Mouse (Mus musculus): ENCODE data around the gene Gpr108. TPM values are rescaled to one million over a fixed set of nuclear protein-coding genes. Genes with fewer than 3 reads are reported as not detected.

Gene Gpr108
- polyA plus RNA-seq, 1 experiment from 2014 or later, result 40.6 TPM

GRCm38 (mm10) chr17:57264164-57264563, 15.9 kb upstream of the Gpr108 start:
- Histone ChIP-seq H3K27ac (ENCODE audit: low read length) (no peak overlapping the region), H3K9ac (replicated peaks; ENCODE audit: low read depth, low read length) (no peak overlapping the region), H3K36me3 (ENCODE audit: control insufficient read depth, insufficient read depth, low read length) (peaks cover 17% of the 10 kb centered on the region), H3K9me3 (ENCODE audit: control insufficient read depth, low read depth, low read length) (no peaks in the 10 kb centered on the region), H3K4me3 (ENCODE audit: low read depth, low read length) (no peak overlapping the region), H3K4me2 (replicated peaks; ENCODE audit: low read depth, low read length) (no peak overlapping the region), H3K4me1 (ENCODE audit: control insufficient read depth, insufficient read depth, low read length) (0 out of 2 replicates have a peak, but pooled peaks cover 4% of the 10 kb centered on the region), H3K27me3 (ENCODE audit: control insufficient read depth, insufficient read depth, low read length) (no peaks in the 10 kb centered on the region)
- ATAC-seq (ENCODE audit: insufficient number of reproducible peaks, insufficient read depth, low FRiP score, low read depth), result no peak
- WGBS, result 75% methylated on average over 2 of the region's 2 CpGs

GRCm38 (mm10) chr17:57262901-57263550, 14.8 kb upstream of the Gpr108 start:
- ATAC-seq (ENCODE audit: insufficient number of reproducible peaks, insufficient read depth, low FRiP score, low read depth), result no peak
- Histone ChIP-seq H3K9me3 (ENCODE audit: control insufficient read depth, low read depth, low read length) (no peaks in the 10 kb centered on the region), H3K4me2 (replicated peaks; ENCODE audit: low read depth, low read length) (no peak overlapping the region), H3K27me3 (ENCODE audit: control insufficient read depth, insufficient read depth, low read length) (no peaks in the 10 kb centered on the region), H3K9ac (replicated peaks; ENCODE audit: low read depth, low read length) (no peak overlapping the region), H3K4me3 (ENCODE audit: low read depth, low read length) (no peak overlapping the region), H3K4me1 (ENCODE audit: control insufficient read depth, insufficient read depth, low read length) (0 out of 2 replicates have a peak, but pooled peaks cover 4% of the 10 kb centered on the region), H3K36me3 (ENCODE audit: control insufficient read depth, insufficient read depth, low read length) (peaks cover 21% of the 10 kb centered on the region), H3K27ac (ENCODE audit: low read length) (no peak overlapping the region)
- 89% methylated on average over 17 of the region's 17 CpGs for WGBS

GRCm38 (mm10) chr17:57261796-57262195, 13.6 kb upstream of the Gpr108 start:
- no peaks in the 10 kb centered on the region for H3K27me3 ChIP-seq (ENCODE audit: control insufficient read depth, insufficient read depth, low read length)
- no peak overlapping the region for H3K27ac ChIP-seq (ENCODE audit: low read length)
- no peak overlapping the region for H3K4me2 ChIP-seq (replicated peaks; ENCODE audit: low read depth, low read length)
- no peak overlapping the region for H3K4me3 ChIP-seq (ENCODE audit: low read depth, low read length)
- no peaks in the 10 kb centered on the region for H3K9me3 ChIP-seq (ENCODE audit: control insufficient read depth, low read depth, low read length)
- peaks cover 29% of the 10 kb centered on the region for H3K36me3 ChIP-seq (ENCODE audit: control insufficient read depth, insufficient read depth, low read length)
- 19% methylated on average over 1 of the region's 1 CpGs for WGBS
- no peak overlapping the region for H3K9ac ChIP-seq (replicated peaks; ENCODE audit: low read depth, low read length)
- H3K4me1 ChIP-seq (ENCODE audit: control insufficient read depth, insufficient read depth, low read length), result 0 out of 2 replicates have a peak, but pooled peaks cover 4% of the 10 kb centered on the region
- no peak for ATAC-seq (ENCODE audit: insufficient number of reproducible peaks, insufficient read depth, low FRiP score, low read depth)

GRCm38 (mm10) chr17:57261286-57261685, 13.0 kb upstream of the Gpr108 start:
- 0 out of 2 replicates have a peak, but pooled peaks cover 4% of the 10 kb centered on the region for H3K4me1 ChIP-seq (ENCODE audit: control insufficient read depth, insufficient read depth, low read length)
- H3K4me3 ChIP-seq (ENCODE audit: low read depth, low read length), result no peak overlapping the region
- 98% methylated on average over 4 of the region's 4 CpGs for WGBS
- peaks cover 32% of the 10 kb centered on the region for H3K36me3 ChIP-seq (ENCODE audit: control insufficient read depth, insufficient read depth, low read length)
- no peaks in the 10 kb centered on the region for H3K27me3 ChIP-seq (ENCODE audit: control insufficient read depth, insufficient read depth, low read length)
- no peak overlapping the region for H3K27ac ChIP-seq (ENCODE audit: low read length)
- no peak for ATAC-seq (ENCODE audit: insufficient number of reproducible peaks, insufficient read depth, low FRiP score, low read depth)
- H3K9ac ChIP-seq (replicated peaks; ENCODE audit: low read depth, low read length), result no peak overlapping the region
- H3K4me2 ChIP-seq (replicated peaks; ENCODE audit: low read depth, low read length), result no peak overlapping the region
- H3K9me3 ChIP-seq (ENCODE audit: control insufficient read depth, low read depth, low read length), result no peaks in the 10 kb centered on the region

- H3K36me3 ChIP-seq (ENCODE audit: control insufficient read depth, insufficient read depth, low read length), result peaks cover 37% of the 10 kb centered on the region
- WGBS, result 84% methylated on average over 9 of the region's 9 CpGs
- no peak overlapping the region for H3K4me3 ChIP-seq (ENCODE audit: low read depth, low read length)
- no peak overlapping the region for H3K27ac ChIP-seq (ENCODE audit: low read length)
- H3K27me3 ChIP-seq (ENCODE audit: control insufficient read depth, insufficient read depth, low read length), result no peaks in the 10 kb centered on the region
- no peak overlapping the region for H3K4me2 ChIP-seq (replicated peaks; ENCODE audit: low read depth, low read length)
- no peak overlapping the region for H3K9ac ChIP-seq (replicated peaks; ENCODE audit: low read depth, low read length)
- H3K9me3 ChIP-seq (ENCODE audit: control insufficient read depth, low read depth, low read length), result no peaks in the 10 kb centered on the region
- H3K4me1 ChIP-seq (ENCODE audit: control insufficient read depth, insufficient read depth, low read length), result 0 out of 2 replicates have a peak, but pooled peaks cover 2% of the 10 kb centered on the region
- no peak for ATAC-seq (ENCODE audit: insufficient number of reproducible peaks, insufficient read depth, low FRiP score, low read depth)
Observed at GRCm38 (mm10) chr17:57260351-57260750, 12.1 kb upstream of the Gpr108 start.

GRCm38 (mm10) chr17:57259742-57260141, 11.5 kb upstream of the Gpr108 start:
- peaks cover 41% of the 10 kb centered on the region for H3K36me3 ChIP-seq (ENCODE audit: control insufficient read depth, insufficient read depth, low read length)
- H3K9ac ChIP-seq (replicated peaks; ENCODE audit: low read depth, low read length), result no peak overlapping the region
- no peak overlapping the region for H3K4me3 ChIP-seq (ENCODE audit: low read depth, low read length)
- no peak for ATAC-seq (ENCODE audit: insufficient number of reproducible peaks, insufficient read depth, low FRiP score, low read depth)
- no peaks in the 10 kb centered on the region for H3K9me3 ChIP-seq (ENCODE audit: control insufficient read depth, low read depth, low read length)
- no peak overlapping the region for H3K4me2 ChIP-seq (replicated peaks; ENCODE audit: low read depth, low read length)
- no peaks in the 10 kb centered on the region for H3K4me1 ChIP-seq (ENCODE audit: control insufficient read depth, insufficient read depth, low read length)
- 87% methylated on average over 8 of the region's 8 CpGs for WGBS
- no peak overlapping the region for H3K27ac ChIP-seq (ENCODE audit: low read length)
- no peaks in the 10 kb centered on the region for H3K27me3 ChIP-seq (ENCODE audit: control insufficient read depth, insufficient read depth, low read length)

GRCm38 (mm10) chr17:57258191-57258590, 9.9 kb upstream of the Gpr108 start:
- WGBS, result 97% methylated on average over 3 of the region's 3 CpGs
- no peak overlapping the region for H3K4me3 ChIP-seq (ENCODE audit: low read depth, low read length)
- no peak overlapping the region for H3K9ac ChIP-seq (replicated peaks; ENCODE audit: low read depth, low read length)
- H3K9me3 ChIP-seq (ENCODE audit: control insufficient read depth, low read depth, low read length), result no peaks in the 10 kb centered on the region
- no peak overlapping the region for H3K4me2 ChIP-seq (replicated peaks; ENCODE audit: low read depth, low read length)
- no peak for ATAC-seq (ENCODE audit: insufficient number of reproducible peaks, insufficient read depth, low FRiP score, low read depth)
- no peak overlapping the region for H3K27ac ChIP-seq (ENCODE audit: low read length)
- peaks cover 55% of the 10 kb centered on the region for H3K36me3 ChIP-seq (ENCODE audit: control insufficient read depth, insufficient read depth, low read length)
- no peaks in the 10 kb centered on the region for H3K4me1 ChIP-seq (ENCODE audit: control insufficient read depth, insufficient read depth, low read length)
- H3K27me3 ChIP-seq (ENCODE audit: control insufficient read depth, insufficient read depth, low read length), result no peaks in the 10 kb centered on the region

- Histone ChIP-seq H3K27ac (ENCODE audit: low read length) (no peak overlapping the region), H3K9me3 (ENCODE audit: control insufficient read depth, low read depth, low read length) (no peaks in the 10 kb centered on the region), H3K9ac (replicated peaks; ENCODE audit: low read depth, low read length) (no peak overlapping the region), H3K27me3 (ENCODE audit: control insufficient read depth, insufficient read depth, low read length) (no peaks in the 10 kb centered on the region), H3K4me3 (ENCODE audit: low read depth, low read length) (no peak overlapping the region), H3K36me3 (ENCODE audit: control insufficient read depth, insufficient read depth, low read length) (peaks cover 51% of the 10 kb centered on the region), H3K4me2 (replicated peaks; ENCODE audit: low read depth, low read length) (no peak overlapping the region), H3K4me1 (ENCODE audit: control insufficient read depth, insufficient read depth, low read length) (no peaks in the 10 kb centered on the region)
- WGBS, result 94% methylated on average over 22 of the region's 22 CpGs
- ATAC-seq (ENCODE audit: insufficient number of reproducible peaks, insufficient read depth, low FRiP score, low read depth), result no peak
Observed at GRCm38 (mm10) chr17:57256921-57257485, 8.8 kb upstream of the Gpr108 start.
